Mouse (Mus musculus) kidney, adult 2 months (tissue): ENCODE results near the gene Zscan5b.

Experiments used
- CTCF ChIP-seq: fragments of 200-500 bp; conservative IDR thresholded peaks from 2 replicates; pipeline ENCODE4 v1.5.1; 2011; ENCODE audit warnings: low read depth, mild to moderate bottlenecking, control low read depth, low read length, moderate library complexity, mixed read lengths; ENCODE audit not compliant: insufficient read depth, insufficient read length
- POLR2A ChIP-seq: fragments of 200-500 bp; IDR thresholded peaks from one replicate; pipeline ENCODE4 v1.6.1; 2011; ENCODE audit warnings: low read depth, low read length, control low read depth

DNA sequence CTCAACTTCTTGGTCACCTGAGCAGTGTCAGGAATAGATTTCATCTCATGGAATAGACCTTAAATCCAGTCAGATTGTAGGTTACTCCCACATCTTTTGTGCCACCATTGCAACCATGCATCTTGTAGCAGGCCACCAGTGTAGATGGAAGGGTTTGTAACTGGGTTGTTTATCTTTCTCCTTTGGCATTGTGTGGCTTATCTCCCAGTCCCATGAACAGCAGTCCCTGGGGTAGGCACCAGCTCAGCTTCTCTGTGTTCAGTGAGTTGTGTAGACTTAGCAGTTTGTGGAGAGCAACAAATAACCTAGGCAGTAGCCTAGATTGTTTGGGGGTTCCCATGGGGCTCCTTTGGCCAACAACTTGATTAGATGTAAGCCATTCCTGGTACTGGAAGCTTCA is 39.2 kb upstream of the Zscan5b start:
- no peak for TF ChIP-seq CTCF
- no peak for TF ChIP-seq POLR2A
